8 mouse cellular contexts compared by ENCODE assay signal in the genomic region with DNA sequence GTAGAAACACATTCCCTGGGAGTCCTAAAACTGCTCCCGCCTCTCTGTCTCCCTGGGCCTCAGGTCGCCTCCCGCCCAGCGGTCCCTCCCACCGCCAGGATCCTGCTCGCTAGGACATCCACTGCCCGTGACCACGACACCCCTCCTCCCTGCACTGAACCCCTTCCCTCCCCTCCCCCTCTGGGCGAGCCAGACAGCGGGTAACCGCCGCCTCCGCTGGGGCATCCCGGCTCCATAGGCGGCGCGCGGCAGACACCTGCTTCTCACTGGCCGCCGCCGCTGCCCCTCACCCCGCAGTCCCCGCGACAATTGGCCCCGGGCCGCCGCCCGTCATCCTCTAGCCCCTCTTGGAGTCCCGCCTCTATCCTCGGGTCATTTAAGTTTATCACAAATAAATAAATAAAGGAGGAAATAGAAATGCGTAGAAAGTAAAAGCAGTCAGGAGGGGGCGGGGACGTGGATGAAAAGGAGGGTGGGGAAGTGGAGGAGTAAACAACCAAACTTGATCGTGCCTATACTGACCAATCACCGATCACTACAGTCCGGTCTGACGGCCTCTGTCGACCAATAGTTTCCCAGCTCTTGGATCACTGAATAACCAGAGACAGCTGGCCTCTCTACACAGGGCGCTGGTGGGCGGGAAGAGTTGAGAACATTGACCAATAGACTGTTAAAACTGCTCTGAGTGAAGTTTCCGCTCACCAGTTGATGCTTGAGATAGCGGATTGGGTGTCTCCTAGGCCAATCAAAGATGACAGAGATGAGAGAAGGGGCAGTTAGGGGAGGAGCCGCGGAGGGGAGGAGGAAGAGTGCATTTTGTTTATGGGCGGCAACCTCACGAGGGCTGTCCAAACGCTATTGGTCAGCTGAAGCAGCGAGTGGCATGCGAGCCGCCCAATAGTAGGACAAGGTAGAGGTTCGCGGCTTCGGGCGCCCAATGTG. TPM values are rescaled to one million over a fixed set of nuclear protein-coding genes. Genes with fewer than 3 reads are reported as not detected.
DNase-seq lines count a peak whose midpoint lies in the region; ATAC-seq and TF ChIP-seq lines count a peak whose summit lies in the region.

No protein-coding gene starts in this region.

- H3K4me3 ChIP-seq in gastrocnemius, adult 2 months = peak overlapping the region; percentile 90
- H3K4me3 ChIP-seq in hindbrain, postnatal 0 days (ENCODE audit: low read length) = peak overlapping the region; percentile 61
- peak overlapping the region; percentile 72 for H3K4me3 ChIP-seq in left cerebral cortex, adult 2 months

- ATAC-seq in common myeloid progenitor, adult 5-6 weeks (replicated peaks; ENCODE audit: low read depth, poor library complexity, severe bottlenecking) = peak; percentile 80
- peak; percentile 98 for ATAC-seq in hindbrain, postnatal 0 days
- ATAC-seq in megakaryocyte, adult 5-6 weeks (ENCODE audit: poor library complexity, severe bottlenecking) = peak; percentile 81

- peak overlapping the region; percentile 56 for H3K9ac ChIP-seq in hindbrain, postnatal 0 days (replicated peaks; ENCODE audit: low read length)

- no peaks in the 10 kb centered on the region for H3K4me1 ChIP-seq in hindbrain, postnatal 0 days (ENCODE audit: insufficient read depth, low read length)

- H3K27me3 ChIP-seq in hindbrain, postnatal 0 days (ENCODE audit: insufficient read depth, low read length) = no peaks in the 10 kb centered on the region

- H3K27ac ChIP-seq in gastrocnemius, adult 2 months = peak overlapping the region; percentile 99
- peak overlapping the region; percentile 93 for H3K27ac ChIP-seq in hindbrain, postnatal 0 days
- H3K27ac ChIP-seq in left cerebral cortex, adult 2 months = peak overlapping the region; percentile 98

- peak; percentile 99 for DNase-seq in ZHBTc4 (ENCODE audit: low read depth, low spot score)
- peak; percentile 99 for DNase-seq in gastrocnemius, adult 2 months
- DNase-seq in hindbrain, postnatal 0 days (ENCODE audit: low spot score) = peak; percentile 99
- peak; percentile 99 for DNase-seq in left cerebral cortex, adult 2 months (ENCODE audit: extremely low spot score in 1 of 2, low spot score in 2 of 2)
- peak; percentile 99 to 100 for DNase-seq in right cerebral cortex, adult 2 months (ENCODE audit: low spot score in 2 of 2)
- DNase-seq in urinary bladder, postnatal 14 days (ENCODE audit: low spot score) = peak; percentile 98

- WGBS in hindbrain, postnatal 0 days = under 1% methylated on average over 51 of the region's 54 CpGs

- no peak for TF ChIP-seq CTCF in gastrocnemius, adult 2 months (IDR thresholded peaks at IDR 0.05)
- peak; percentile 8; the same call in 1 of the 2 replicates for TF ChIP-seq CTCF in hindbrain, postnatal 0 days (IDR thresholded peaks at IDR 0.05; ENCODE audit: low read depth)
- TF ChIP-seq CTCF in left cerebral cortex, adult 2 months (IDR thresholded peaks at IDR 0.05) = no peak; the same call in 1 of the 2 replicates

- peak overlapping the region; percentile 58 for H3K4me2 ChIP-seq in hindbrain, postnatal 0 days (ENCODE audit: low read depth, low read length)

- H3K9me3 ChIP-seq in hindbrain, postnatal 0 days (ENCODE audit: low read length) = no peaks in the 10 kb centered on the region

- H3K36me3 ChIP-seq in hindbrain, postnatal 0 days (ENCODE audit: insufficient read depth, low read length) = no peaks in the 10 kb centered on the region

- intact Hi-C loops in gastrocnemius, adult 2 months (cut with DNase I) = loop anchor here (2.0 kb wide), 1 partner anchor 40 kb away; no protein-coding TSS in a partner anchor
- intact Hi-C loops in left cerebral cortex, adult 2 months (cut with DNase I) = loop anchor here (5.0 kb wide), 1 partner anchor 38 kb away; no protein-coding TSS in a partner anchor

RNA-seq across cellular contexts. Expression of gene Zbtb20, which starts 0.5 kb away (rescaled TPM):
- total RNA-seq in common myeloid progenitor, adult 5-6 weeks (2017) = 20.8 and 29.6 TPM in 2 replicates
- total RNA-seq in gastrocnemius, adult 2 months (2021) = 100 to 1,000 TPM in 1 of 2 experiments, 10 to 100 TPM in 1; 87.2 to 104 TPM
- total RNA-seq in hindbrain, postnatal 0 days (2014; rRNA removed) = 36.8 and 38.0 TPM in 2 replicates
- polyA plus RNA-seq in hindbrain, postnatal 0 days (2015; fragmentation: Nextera tagmentation; extraction: Ambion mirVana) = 35.2 and 37.9 TPM in 2 replicates
- 10 to 100 TPM; 46.5 to 57.6 TPM for total RNA-seq in left cerebral cortex, adult 2 months (2021)
- total RNA-seq in megakaryocyte, adult 5-6 weeks (2015) = 7.6 and 13.1 TPM in 2 replicates
- total RNA-seq in megakaryocyte, adult 5-6 weeks (2017) = 5.1 and 7.2 TPM in 2 replicates

Comparison
In these comparisons a context has a peak if more than half of its experiments do, and no peak if none do; other contexts are left out.
1. Peak in every context shown above with its lines: DNase-seq, ATAC-seq, H3K4me3 ChIP-seq and H3K27ac ChIP-seq.